Mouse (Mus musculus) spleen, adult 2 months (tissue): ENCODE results near the gene Dusp1.

ENCODE experiments used
- CTCF ChIP-seq: fragments of 200-500 bp; IDR thresholded peaks from 2 replicates; pipeline ENCODE4 v1.5.1; 2011; ENCODE audit warnings: mild to moderate bottlenecking, inconsistent platforms; ENCODE audit not compliant: insufficient read depth, insufficient read length, insufficient replicate concordance; ENCODE audit errors: extremely low read depth
- POLR2A ChIP-seq: fragments of 200-500 bp; IDR thresholded peaks from 2 replicates; pipeline ENCODE4 v1.6.1; 2011; ENCODE audit warnings: low read depth, low read length, inconsistent platforms

- TF ChIP-seq CTCF: no peak
- no peak for TF ChIP-seq POLR2A
Measured at GRCm38 (mm10) chr17:26564439-26564838, 2.5 kb upstream of the Dusp1 start.
